Mouse (Mus musculus) sigmoid colon, adult 10 weeks (tissue): Measurements from ENCODE around the gene Gm498. TPM values are rescaled to one million over a fixed set of nuclear protein-coding genes. Genes with fewer than 3 reads are reported as not detected.

Experiments used
- polyA plus RNA-seq: library from polyadenylated mRNA; stranded (reverse); fragments of 350-450 nt; fragmentation: Illumina TruSeq; extraction: RNeasy Lipid Tissue Mini Kit (QIAGEN cat#74804); gene quantifications from one replicate; pipeline ENCODE4 v1.2.3, GENCODE M21; 2014; ENCODE audit warnings: low read depth, low replicate concordance

Gene Gm498
- polyA plus RNA-seq: not detected

GRCm38 (mm10) chr7:143866538-143866937 is at the start of gene Gm498:
Gene Gm498, plus strand, starts transcription at chr7:143866838.

GRCm38 (mm10) chr7:143822375-143823265 is 44.0 kb upstream of the Gm498 start, which contains the start of the genes Nadsyn1 and Dhcr7:
Gene Nadsyn1, minus strand, starts transcription at chr7:143822849.
Gene Dhcr7, plus strand, starts transcription at chr7:143823145.

Other genes starting within 250 kb of the Gm498 start
- gene Tnfrsf26, start 238.1 kb upstream of the Gm498 start, polyA plus RNA-seq: 1.3 TPM
- 2.6 TPM for gene Tnfrsf22, start 217.2 kb upstream of the Gm498 start, polyA plus RNA-seq
- 5.8 TPM for gene Tnfrsf23, start 181.0 kb upstream of the Gm498 start, polyA plus RNA-seq
- gene Osbpl5, start 109.9 kb upstream of the Gm498 start, polyA plus RNA-seq: 3.0 TPM
- not detected for gene Mrgprg, start 99.8 kb upstream of the Gm498 start, polyA plus RNA-seq
- 0.44 TPM for gene Mrgpre, start 82.3 kb upstream of the Gm498 start, polyA plus RNA-seq
- 33.7 TPM for gene Nadsyn1, start 44.0 kb upstream of the Gm498 start, polyA plus RNA-seq
- gene Dhcr7, start 43.7 kb upstream of the Gm498 start, polyA plus RNA-seq: 19.1 TPM
- gene Shank2, start 135.1 kb downstream of the Gm498 start, polyA plus RNA-seq: 4.3 TPM